Mouse (Mus musculus): ENCODE data around the gene Tspan4. TPM values are rescaled to one million over a fixed set of nuclear protein-coding genes. Genes with fewer than 3 reads are reported as not detected.
"Not testable (repeated sequence)": the region's sequence is repeated elsewhere in the genome, so short reads cannot be mapped to it uniquely, and the experiment has no call there.

Gene Tspan4
- polyA plus RNA-seq, 1 experiment from 2014 or later = 24.8 TPM

DNA sequence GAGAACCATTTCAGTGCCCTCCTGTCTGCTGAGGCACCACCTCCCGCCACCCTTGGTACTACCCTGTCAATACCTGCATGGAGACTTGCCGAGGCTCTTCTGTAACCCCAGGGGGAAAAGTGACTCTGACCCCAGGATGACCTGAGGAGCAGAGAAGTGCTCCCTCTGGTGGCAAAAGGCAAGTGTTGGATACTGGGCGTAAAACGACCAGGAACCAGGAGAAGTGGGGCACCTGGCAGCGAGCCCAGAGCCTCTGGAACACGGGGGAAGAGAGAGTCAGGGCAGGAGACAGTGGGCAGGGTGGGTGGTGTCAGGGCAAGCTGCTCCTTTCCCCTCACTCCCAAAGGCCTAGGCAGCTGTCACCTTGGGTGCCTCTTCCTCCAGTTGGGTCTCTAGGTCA, 34.4 kb upstream of the Tspan4 start:
- H3K27ac ChIP-seq = 0 out of 2 replicates have a peak overlapping the region, but pooled peaks have one; percentile 13
- no peaks in the 10 kb centered on the region for H3K9me3 ChIP-seq
- ATAC-seq (ENCODE audit: insufficient number of reproducible peaks, insufficient read depth, low FRiP score, low TSS enrichment, low read depth) = no peak
- 28% methylated on average over 6 of the region's 6 CpGs for WGBS
- no peaks in the 10 kb centered on the region for H3K27me3 ChIP-seq
- peaks cover 45% of the 10 kb centered on the region for H3K36me3 ChIP-seq
- no peak overlapping the region for H3K4me3 ChIP-seq (replicated peaks)
- H3K4me2 ChIP-seq = no peak overlapping the region
- H3K4me1 ChIP-seq (replicated peaks) = peaks cover 47% of the 10 kb centered on the region
- no peak overlapping the region for H3K9ac ChIP-seq (replicated peaks)

DNA sequence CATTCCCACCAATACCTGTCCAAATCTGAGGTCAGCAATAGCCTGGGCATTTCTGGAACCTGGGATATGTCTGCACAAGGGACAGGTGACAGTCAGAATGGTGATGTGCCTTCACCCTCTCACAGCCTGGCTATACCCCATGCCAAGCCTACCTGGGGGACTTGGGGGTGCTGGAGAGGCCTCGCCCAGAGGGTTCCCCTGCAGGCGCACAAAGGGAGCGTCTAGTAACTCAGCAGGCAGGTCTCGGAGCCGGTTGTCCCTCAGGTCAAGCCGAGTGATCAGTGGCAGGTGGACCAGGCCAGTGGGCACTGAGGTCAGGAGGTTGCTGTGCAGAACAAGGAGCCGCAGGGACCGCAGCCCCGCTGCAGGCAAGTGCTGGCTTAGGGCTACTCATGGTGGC, 33.6 kb upstream of the Tspan4 start:
- 91% methylated on average over 9 of the region's 9 CpGs for WGBS
- Histone ChIP-seq H3K4me1 (replicated peaks) (peaks cover 39% of the 10 kb centered on the region), H3K4me3 (replicated peaks) (no peak overlapping the region), H3K27ac (no peak overlapping the region), H3K9me3 (no peaks in the 10 kb centered on the region), H3K9ac (replicated peaks) (0 out of 2 replicates have a peak overlapping the region, but pooled peaks have one; percentile 32), H3K4me2 (no peak overlapping the region), H3K27me3 (no peaks in the 10 kb centered on the region), H3K36me3 (peaks cover 45% of the 10 kb centered on the region)
- ATAC-seq (ENCODE audit: insufficient number of reproducible peaks, insufficient read depth, low FRiP score, low TSS enrichment, low read depth) = no peak

DNA sequence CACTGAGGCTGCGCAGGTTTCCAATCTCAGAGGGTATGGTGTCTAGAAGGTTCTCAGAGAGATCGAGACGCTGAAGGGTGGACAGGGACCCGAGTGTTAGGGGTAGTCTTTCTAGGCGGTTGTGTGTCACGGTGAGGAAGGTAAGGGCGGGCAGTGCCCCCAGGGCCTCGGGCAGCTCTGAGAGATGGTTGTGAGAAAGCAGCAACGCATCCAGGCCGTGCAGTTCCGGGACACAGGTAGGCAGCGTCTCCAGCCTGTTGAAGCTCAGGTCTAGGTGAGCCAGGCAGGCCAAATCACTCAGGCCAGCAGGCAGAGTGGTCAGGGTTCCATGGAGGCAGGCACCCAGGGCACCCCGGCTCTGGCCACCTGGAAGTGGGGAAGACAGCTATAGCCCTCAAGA, 32.8 kb upstream of the Tspan4 start:
- ATAC-seq (ENCODE audit: insufficient number of reproducible peaks, insufficient read depth, low FRiP score, low TSS enrichment, low read depth) = no peak
- peak overlapping the region; percentile 48; the same call in 1 of the 2 replicates for H3K4me3 ChIP-seq (replicated peaks)
- peak overlapping the region; percentile 88 for H3K4me2 ChIP-seq
- no peak overlapping the region for H3K27ac ChIP-seq
- H3K9me3 ChIP-seq = no peaks in the 10 kb centered on the region
- H3K4me1 ChIP-seq (replicated peaks) = peaks cover 32% of the 10 kb centered on the region
- WGBS = 89% methylated on average over 13 of the region's 13 CpGs
- peak overlapping the region; percentile 68 for H3K9ac ChIP-seq (replicated peaks)
- peaks cover 45% of the 10 kb centered on the region for H3K36me3 ChIP-seq
- H3K27me3 ChIP-seq = no peaks in the 10 kb centered on the region

DNA sequence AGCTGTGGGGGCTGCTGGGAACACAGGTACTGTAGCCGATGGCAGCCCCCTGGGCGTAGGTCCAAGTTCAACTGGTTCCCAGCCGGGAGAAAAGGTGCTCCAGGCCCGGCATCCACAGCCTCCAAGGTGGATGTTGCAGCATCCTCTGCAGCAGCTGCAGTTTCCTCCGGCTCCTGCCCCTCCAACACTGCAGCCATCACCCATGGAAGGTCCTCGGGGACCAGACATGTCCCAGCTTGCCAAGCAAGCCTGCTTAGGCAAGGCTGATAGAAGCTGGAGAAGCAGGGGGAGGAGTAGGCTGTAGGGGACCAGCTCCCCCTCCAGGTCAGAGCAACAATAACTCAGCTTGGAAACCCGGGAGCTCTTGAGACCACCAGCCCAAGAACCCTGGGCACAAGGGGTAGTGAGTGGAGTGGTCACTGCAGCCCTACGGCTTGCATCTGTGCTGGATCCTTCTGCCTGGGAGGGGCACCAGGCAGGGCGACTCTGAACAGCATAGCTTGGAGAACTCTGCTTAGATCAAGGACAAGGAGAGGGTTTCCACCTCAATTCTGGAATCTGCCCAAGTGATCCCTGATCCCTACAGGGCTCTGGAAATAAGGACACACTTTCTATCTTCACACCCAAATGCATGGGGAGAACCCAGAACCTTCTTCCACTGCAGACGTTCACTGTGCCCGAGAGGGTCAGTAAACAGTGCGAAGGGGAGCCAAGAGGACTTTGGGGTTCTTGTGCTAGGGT, 31.8 kb upstream of the Tspan4 start:
- peak overlapping the region; percentile 78 for H3K27ac ChIP-seq
- H3K4me2 ChIP-seq = peak overlapping the region; percentile 88
- peak; percentile 0; the same call in 1 of the 2 replicates for ATAC-seq (ENCODE audit: insufficient number of reproducible peaks, insufficient read depth, low FRiP score, low TSS enrichment, low read depth)
- peaks cover 39% of the 10 kb centered on the region for H3K36me3 ChIP-seq
- H3K4me3 ChIP-seq (replicated peaks) = peak overlapping the region; percentile 48
- H3K4me1 ChIP-seq (replicated peaks) = peaks cover 34% of the 10 kb centered on the region
- H3K27me3 ChIP-seq = no peaks in the 10 kb centered on the region
- peak overlapping the region; percentile 68 for H3K9ac ChIP-seq (replicated peaks)
- no peaks in the 10 kb centered on the region for H3K9me3 ChIP-seq
- 25% methylated on average over 12 of the region's 12 CpGs for WGBS

DNA sequence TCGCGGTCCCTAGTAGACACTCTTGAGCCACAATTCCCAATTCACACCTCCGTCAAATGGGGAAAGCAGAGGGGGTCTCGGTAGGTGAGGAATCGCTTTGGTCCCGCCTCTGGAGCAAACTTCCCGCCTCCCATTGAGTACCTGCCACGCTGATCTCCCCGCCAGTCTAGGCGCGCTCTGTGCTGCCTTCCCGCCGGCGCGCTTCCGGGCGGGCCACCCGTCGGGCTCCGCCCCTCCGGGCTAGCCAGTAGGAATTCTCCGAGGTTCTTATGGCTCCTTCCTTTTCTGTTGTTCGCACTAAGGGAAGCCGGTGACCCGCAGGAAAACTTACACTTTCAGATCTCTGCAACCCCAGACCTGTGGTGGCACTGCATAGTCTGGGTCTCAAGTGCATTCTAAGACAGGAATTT, 31.2 kb upstream of the Tspan4 start, which contains the start of gene Pidd1:
TSS of gene Pidd1 (minus strand) at position 198 of the 410 bp plus-strand sequence.
- H3K4me3 ChIP-seq (replicated peaks) = peak within 1 kb of the TSS; percentile 48
- WGBS = under 1% methylated on average over 25 of the region's 25 CpGs
- no peaks in the 10 kb centered on the region for H3K9me3 ChIP-seq
- H3K4me2 ChIP-seq = peak within 1 kb of the TSS; percentile 88
- H3K27ac ChIP-seq = peak within 1 kb of the TSS; percentile 78
- 0 out of 2 replicates have a peak, but pooled peaks have one; percentile 33 for ATAC-seq (ENCODE audit: insufficient number of reproducible peaks, insufficient read depth, low FRiP score, low TSS enrichment, low read depth)
- H3K36me3 ChIP-seq = peaks cover 39% of the 10 kb centered on the region
- H3K27me3 ChIP-seq = no peaks in the 10 kb centered on the region
- peak within 1 kb of the TSS; percentile 68 for H3K9ac ChIP-seq (replicated peaks)
- peaks cover 39% of the 10 kb centered on the region for H3K4me1 ChIP-seq (replicated peaks)

DNA sequence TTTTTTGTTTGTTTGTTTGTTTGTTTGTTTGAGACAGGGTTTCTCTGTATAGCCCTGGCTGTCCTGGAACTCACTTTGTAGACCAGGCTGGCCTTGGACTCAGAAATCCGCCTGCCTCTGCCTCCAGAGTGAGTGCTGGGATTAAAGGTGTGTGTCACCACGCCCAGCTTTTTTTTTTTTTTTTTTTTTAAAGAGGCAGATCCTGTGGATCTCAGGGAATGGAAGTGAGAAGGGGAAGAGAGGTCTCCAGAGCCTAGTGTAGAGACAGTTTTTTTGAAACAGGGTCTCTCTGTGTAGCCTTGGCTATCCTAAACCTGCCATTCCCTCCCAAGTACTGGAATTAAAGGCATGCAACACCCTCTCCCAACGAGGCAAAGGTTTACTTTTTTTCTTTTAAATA, 28.7 kb upstream of the Tspan4 start:
- H3K9me3 ChIP-seq; ATAC-seq (ENCODE audit: insufficient number of reproducible peaks, insufficient read depth, low FRiP score, low TSS enrichment, low read depth); H3K27me3 ChIP-seq; H3K27ac ChIP-seq; H3K9ac ChIP-seq (replicated peaks); H3K4me3 ChIP-seq (replicated peaks); H3K4me2 ChIP-seq: not testable (repeated sequence)
- Histone ChIP-seq H3K4me1 (replicated peaks) (peaks cover 33% of the 10 kb centered on the region), H3K36me3 (peaks cover 39% of the 10 kb centered on the region)
- WGBS = 77% methylated on average over 3 of the region's 3 CpGs

DNA sequence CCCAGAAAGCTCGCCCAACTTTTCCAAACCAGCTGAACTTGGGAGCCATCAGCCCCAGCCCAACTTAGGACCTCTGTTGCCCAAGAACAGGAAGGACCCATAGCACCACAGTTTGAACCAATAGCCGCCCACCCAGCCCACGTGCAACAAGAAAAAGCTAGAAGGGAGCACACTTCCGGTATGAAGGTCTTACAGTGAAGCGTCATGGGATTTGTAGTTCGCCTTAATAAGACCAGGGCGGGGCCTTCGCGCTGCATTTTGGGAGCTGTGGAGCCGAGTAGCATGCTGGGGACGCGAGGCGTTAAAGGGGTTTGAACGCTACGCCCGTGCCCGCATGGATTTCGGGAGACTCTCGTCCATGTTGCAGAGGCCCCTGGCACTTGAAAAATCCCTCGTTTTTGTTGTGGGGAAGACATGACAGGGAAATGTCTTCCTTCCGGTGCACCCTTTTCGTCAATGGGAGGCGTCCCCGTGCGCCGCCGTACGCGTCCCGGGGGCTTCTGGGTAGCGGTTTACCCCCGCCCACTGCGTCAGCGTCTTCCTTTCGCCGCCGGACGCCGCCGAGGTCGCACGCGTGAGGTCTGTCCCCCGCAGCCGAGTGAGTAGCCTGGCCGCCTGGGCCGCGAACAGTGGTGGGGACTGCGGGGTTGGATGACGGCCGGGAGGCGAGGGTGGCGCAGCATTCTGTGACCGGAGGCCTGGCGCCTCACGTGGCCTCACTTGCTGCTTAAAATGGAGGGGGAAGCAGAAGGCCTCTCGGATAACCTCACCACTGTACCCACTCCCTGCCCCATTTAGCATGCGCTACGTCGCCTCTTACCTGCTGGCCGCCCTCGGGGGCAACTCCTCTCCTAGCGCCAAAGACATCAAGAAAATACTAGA, 27.7 kb upstream of the Tspan4 start, which contains the start of gene Rplp2:
TSS of gene Rplp2 (plus strand) at position 261 of the 882 bp plus-strand sequence.
- peak within 1 kb of the TSS; percentile 64 for H3K27ac ChIP-seq

DNA sequence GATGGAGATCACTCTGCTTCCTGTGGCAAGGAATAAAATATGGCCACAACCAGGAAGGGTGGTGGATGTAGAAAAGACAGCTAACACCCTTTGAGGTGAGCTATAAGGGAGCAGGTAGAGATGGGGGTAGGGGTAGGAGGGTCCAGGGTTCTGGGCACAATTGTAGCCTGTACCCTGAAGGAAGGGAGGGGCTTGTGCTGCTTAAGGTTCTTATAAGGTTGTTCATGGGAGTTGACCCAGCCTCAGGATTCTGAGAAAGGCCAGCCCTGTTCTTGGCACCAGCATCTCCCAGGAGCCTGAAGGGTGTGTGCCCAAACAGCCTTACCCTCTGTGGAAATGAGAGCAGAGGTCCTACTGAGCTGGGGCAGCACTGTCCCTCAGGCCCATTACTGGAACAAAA, 23.1 kb upstream of the Tspan4 start:
- Histone ChIP-seq H3K4me3 (replicated peaks) (no peak overlapping the region), H3K9me3 (no peaks in the 10 kb centered on the region), H3K4me2 (no peak overlapping the region), H3K36me3 (peaks cover 41% of the 10 kb centered on the region), H3K9ac (replicated peaks) (no peak overlapping the region), H3K4me1 (replicated peaks) (peaks cover 24% of the 10 kb centered on the region), H3K27me3 (peaks cover 3% of the 10 kb centered on the region; the same call in 1 of the 2 replicates), H3K27ac (no peak overlapping the region)
- no peak for ATAC-seq (ENCODE audit: insufficient number of reproducible peaks, insufficient read depth, low FRiP score, low TSS enrichment, low read depth)

More for the DNA sequence above, 27.7 kb upstream of the Tspan4 start, which contains the start of gene Rplp2:
- Histone ChIP-seq H3K4me1 (replicated peaks) (peaks cover 26% of the 10 kb centered on the region), H3K27me3 (no peaks in the 10 kb centered on the region), H3K4me2 (peak within 1 kb of the TSS; percentile 79), H3K4me3 (replicated peaks) (peak within 1 kb of the TSS; percentile 88), H3K36me3 (peaks cover 40% of the 10 kb centered on the region), H3K9me3 (no peaks in the 10 kb centered on the region), H3K9ac (replicated peaks) (peak within 1 kb of the TSS; percentile 95)
- under 1% methylated on average over 63 of the region's 63 CpGs for WGBS
- ATAC-seq (ENCODE audit: insufficient number of reproducible peaks, insufficient read depth, low FRiP score, low TSS enrichment, low read depth) = peak; percentile 85

DNA sequence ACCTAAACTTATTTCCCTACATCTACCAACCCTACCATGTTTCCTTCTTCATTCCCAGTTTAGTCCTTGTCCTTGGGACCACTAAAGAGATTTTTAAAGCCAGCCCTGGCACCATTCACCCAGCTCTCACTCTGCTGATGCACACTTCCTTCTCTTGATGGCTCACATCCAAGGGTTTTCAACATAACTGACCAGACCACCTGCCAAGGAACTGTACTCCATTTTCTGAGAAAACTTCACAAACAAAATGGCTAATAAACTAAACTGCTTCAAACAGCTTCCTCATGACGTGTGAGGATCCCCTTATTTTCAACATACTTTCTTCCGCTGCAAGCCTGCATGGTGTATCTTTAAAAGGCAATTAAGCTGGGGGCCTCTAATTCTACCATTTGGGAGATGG, 21.4 kb upstream of the Tspan4 start:
- peaks cover 13% of the 10 kb centered on the region for H3K27me3 ChIP-seq
- H3K4me3 ChIP-seq (replicated peaks) = no peak overlapping the region
- H3K4me1 ChIP-seq (replicated peaks) = peaks cover 18% of the 10 kb centered on the region
- H3K4me2 ChIP-seq = no peak overlapping the region
- no peak for ATAC-seq (ENCODE audit: insufficient number of reproducible peaks, insufficient read depth, low FRiP score, low TSS enrichment, low read depth)
- H3K27ac ChIP-seq = no peak overlapping the region
- no peaks in the 10 kb centered on the region for H3K9me3 ChIP-seq
- H3K9ac ChIP-seq (replicated peaks) = no peak overlapping the region
- WGBS = 71% methylated on average over 2 of the region's 2 CpGs
- H3K36me3 ChIP-seq = peaks cover 38% of the 10 kb centered on the region

DNA sequence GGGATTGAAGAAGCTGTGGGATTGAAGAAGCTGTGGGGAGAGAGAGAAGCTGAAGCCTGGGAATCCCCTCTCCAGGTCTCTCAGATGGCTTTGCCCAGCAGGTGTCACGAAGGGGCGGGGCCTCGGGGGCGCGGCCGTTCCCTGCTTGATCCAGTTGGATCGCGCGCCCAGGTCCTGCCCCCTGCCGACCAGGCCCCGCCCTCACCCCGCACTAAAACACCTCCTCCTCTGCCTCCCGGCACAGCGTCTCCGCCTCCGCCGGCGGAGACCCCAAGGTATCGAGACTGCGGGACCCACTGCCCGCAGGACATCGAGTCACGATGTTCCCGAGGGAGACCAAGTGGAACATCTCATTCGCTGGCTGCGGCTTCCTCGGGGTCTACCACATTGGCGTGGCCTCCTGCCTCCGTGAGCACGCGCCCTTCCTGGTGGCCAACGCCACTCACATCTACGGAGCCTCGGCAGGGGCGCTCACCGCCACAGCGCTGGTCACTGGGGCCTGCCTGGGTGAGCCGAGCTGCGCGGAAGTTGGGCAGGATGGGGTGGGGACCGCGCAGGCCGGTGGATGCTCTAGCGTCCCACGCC, 20.0 kb upstream of the Tspan4 start, which contains the start of gene Pnpla2:
TSS of gene Pnpla2 (plus strand) at position 232 of the 585 bp plus-strand sequence.
- Histone ChIP-seq H3K36me3 (peaks cover 31% of the 10 kb centered on the region), H3K9me3 (no peaks in the 10 kb centered on the region), H3K27ac (peak within 1 kb of the TSS; percentile 66; the same call in 1 of the 2 replicates), H3K9ac (replicated peaks) (peak within 1 kb of the TSS; percentile 66), H3K27me3 (peaks cover 27% of the 10 kb centered on the region), H3K4me1 (replicated peaks) (peaks cover 17% of the 10 kb centered on the region), H3K4me3 (replicated peaks) (peak within 1 kb of the TSS; percentile 61), H3K4me2 (peak within 1 kb of the TSS; percentile 98)
- WGBS = under 1% methylated on average over 45 of the region's 45 CpGs
- peak; percentile 74 for ATAC-seq (ENCODE audit: insufficient number of reproducible peaks, insufficient read depth, low FRiP score, low TSS enrichment, low read depth)
